9 mouse cellular contexts compared by ENCODE assay signal in genomic region chr3:145442268-145442667, GRCm38 (mm10).
DNase-seq lines count a peak whose midpoint lies in the region; ATAC-seq and TF ChIP-seq lines count a peak whose summit lies in the region.
"Had no signal": no experiment of that assay in that cellular context is flagged by ENCODE, and none has a peak within 500 bp of the region (broad histone marks: within the 10 kb centered on the region; RNA-seq: fewer than 3 reads in every experiment).

No protein-coding gene starts in this region.

- no peaks in the 10 kb centered on the region for H3K9me3 ChIP-seq in liver, embryonic 12.5 days (replicated peaks)

- TF ChIP-seq CTCF in liver, adult 2 months (IDR thresholded peaks at IDR 0.05; ENCODE audit: low read depth, low read length), result no peak

- no peak overlapping the region for H3K4me2 ChIP-seq in liver, embryonic 12.5 days

- 85% methylated on average over 1 of the region's 1 CpGs for WGBS in liver, adult 2 months
- 76% methylated on average over 1 of the region's 1 CpGs for WGBS in liver, embryonic 12.5 days (ENCODE audit: insufficient replicate concordance)

- peak; percentile 3 to 6 for DNase-seq in cerebellum, adult 18-20 months
- DNase-seq in cerebellum, adult 9-10 months, result no peak
- peak; percentile 7 for DNase-seq in liver, adult 2 months (ENCODE audit: extremely low read depth, low read depth, low spot score)
- DNase-seq in kidney, postnatal 25 days, result peak; percentile 27 to 55
- peak; percentile 12 for DNase-seq in skeletal muscle tissue, adult 2 months (ENCODE audit: low read depth, low spot score)
- no peak for DNase-seq in cerebellum, adult 9-11 months

- no peak overlapping the region for H3K9ac ChIP-seq in liver, adult 2 months (ENCODE audit: low read depth, low read length)
- H3K9ac ChIP-seq in liver, embryonic 12.5 days, result no peak overlapping the region

- no peak overlapping the region for H3K4me3 ChIP-seq in liver, adult 2 months (ENCODE audit: insufficient read depth, low read depth, low read length)
- no peak overlapping the region for H3K4me3 ChIP-seq in liver, embryonic 12.5 days

- TF ChIP-seq POLR2A in liver, adult 2 months (IDR thresholded peaks at IDR 0.05; ENCODE audit: extremely low read depth, insufficient read depth, low read length), result no peak

- no peaks in the 10 kb centered on the region for H3K4me1 ChIP-seq in liver, adult 2 months (ENCODE audit: control insufficient read depth, insufficient read depth, low read length)
- H3K4me1 ChIP-seq in liver, embryonic 12.5 days, result no peaks in the 10 kb centered on the region

- H3K27me3 ChIP-seq in liver, adult 2 months (ENCODE audit: control insufficient read depth, insufficient read depth, low read length), result no peaks in the 10 kb centered on the region
- H3K27me3 ChIP-seq in liver, embryonic 12.5 days (replicated peaks), result no peaks in the 10 kb centered on the region

- no peak for ATAC-seq in liver, embryonic 12.5 days
- ATAC-seq in common myeloid progenitor, adult 5-6 weeks (replicated peaks; ENCODE audit: low read depth, poor library complexity, severe bottlenecking), result peak; percentile 81

- H3K27ac ChIP-seq in liver, adult 2 months (replicated peaks; ENCODE audit: insufficient read depth, low read depth, low read length), result no peak overlapping the region
- no peak overlapping the region for H3K27ac ChIP-seq in liver, embryonic 12.5 days

- no peaks in the 10 kb centered on the region for H3K79me2 ChIP-seq in liver, adult 2 months (ENCODE audit: control insufficient read depth, insufficient read depth, low read length)

- no peaks in the 10 kb centered on the region for H3K36me3 ChIP-seq in liver, adult 2 months (ENCODE audit: control insufficient read depth, insufficient read depth, low read length)
- H3K36me3 ChIP-seq in liver, embryonic 12.5 days, result no peaks in the 10 kb centered on the region
- H3K36me3 ChIP-seq: G1E had no signal

Comparison
In these comparisons a context has a peak if more than half of its experiments do, and no peak if none do; other contexts are left out.
1. DNase-seq: peak in cerebellum, adult 18-20 months (2 of 2), liver, adult 2 months (single experiment), kidney, postnatal 25 days (2 of 2) and skeletal muscle tissue, adult 2 months (single experiment); none in cerebellum, adult 9-10 months (single experiment) and cerebellum, adult 9-11 months (single experiment).